Mouse (Mus musculus) forebrain, embryonic 14.5 days (tissue): Measurements from ENCODE around the gene Lypd9. TPM values are rescaled to one million over a fixed set of nuclear protein-coding genes. Genes with fewer than 3 reads are reported as not detected.
"Not testable (repeated sequence)": the region's sequence is repeated elsewhere in the genome, so short reads cannot be mapped to it uniquely, and the experiment has no call there.

ENCODE experiments used
- ATAC-seq: fragments of 200-750 bp; cut with Nextera tagmentation; 2 replicates; pipeline ENCODE4 v1.8.0; 2017; ENCODE audit warnings: mild to moderate bottlenecking, moderate library complexity
- DNase-seq: peaks from one replicate; pipeline ENCODE4 v3.0.0-alpha.2; 2015; ENCODE audit warnings: low spot score
- H3K27ac ChIP-seq: fragments of 300-500 bp; sonication (generic); 2 replicates; pipeline ENCODE4 v1.5.1; 2014; ENCODE audit warnings: low read depth, mild to moderate bottlenecking, control low read depth, low read length, moderate library complexity
- H3K27me3 ChIP-seq: fragments of 300-500 bp; sonication (generic); replicated peaks from 2 replicates; pipeline ENCODE4 v1.6.1; 2014; ENCODE audit warnings: low read length, control low read depth, mixed read lengths; ENCODE audit not compliant: control insufficient read depth, insufficient read depth
- H3K36me3 ChIP-seq: fragments of 300-500 bp; sonication (generic); 2 replicates; pipeline ENCODE4 v1.6.1; 2014; ENCODE audit warnings: low read length, control low read depth; ENCODE audit not compliant: control insufficient read depth, insufficient read depth
- H3K4me1 ChIP-seq: fragments of 300-500 bp; sonication (generic); 2 replicates; pipeline ENCODE4 v1.6.1; 2014; ENCODE audit warnings: antibody characterized with exemption, low read length, control low read depth; ENCODE audit not compliant: control insufficient read depth, insufficient read depth
- H3K4me2 ChIP-seq: fragments of 300-500 bp; sonication (generic); 2 replicates; pipeline ENCODE4 v1.6.1; 2014; ENCODE audit warnings: mild to moderate bottlenecking, control low read depth, low read length
- H3K4me3 ChIP-seq: fragments of 300-500 bp; sonication (generic); 2 replicates; pipeline ENCODE4 v1.5.1; 2014; ENCODE audit warnings: low read depth, low read length, control low read depth
- H3K9ac ChIP-seq: fragments of 300-500 bp; sonication (generic); 2 replicates; pipeline ENCODE4 v1.6.1; 2014; ENCODE audit warnings: mild to moderate bottlenecking, low read length, control low read depth, moderate library complexity
- H3K9me3 ChIP-seq: fragments of 300-500 bp; sonication (generic); replicated peaks from 2 replicates; pipeline ENCODE4 v1.6.1; 2016; ENCODE audit warnings: low read length, control low read depth, mixed read lengths; ENCODE audit not compliant: control insufficient read depth
- WGBS: fragments of 180-500 bp; shearing (Covaris S2); extraction: QIAGEN DNeasy Blood & Tissue Kit; methylation state at CpG from one replicate; pipeline ENCODE4 v1.1.7; 2014; 5-methylcytosine and 5-hydroxymethylcytosine counted together
- polyA plus RNA-seq: library from polyadenylated mRNA; unstranded; fragments of >200 nt; fragmentation: Nextera tagmentation; extraction: Ambion mirVana; gene quantifications from 2 replicates; pipeline ENCODE4 v1.2.1, GENCODE M21; 2014

Lypd9 gene
- not detected in 2 replicates for polyA plus RNA-seq

DNA sequence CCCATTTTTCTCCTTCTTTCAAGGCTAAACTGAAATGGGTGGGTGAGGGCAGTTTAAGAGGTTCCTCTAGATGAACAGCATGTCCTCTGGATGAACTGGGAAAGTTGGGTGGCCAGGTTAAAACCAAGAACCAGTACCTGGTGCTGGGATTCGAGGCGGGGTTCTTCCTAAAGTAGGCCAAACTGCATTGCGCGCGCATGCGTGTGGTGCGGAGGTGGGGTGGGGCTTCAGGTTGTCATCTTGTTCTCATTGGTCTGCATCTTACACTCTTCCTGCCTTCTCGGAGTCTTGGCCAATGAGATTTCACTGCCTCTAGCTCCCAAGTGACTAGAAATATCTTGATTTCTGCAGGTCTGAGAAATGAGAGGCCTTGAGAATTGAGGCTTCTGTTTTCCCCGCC lies at the start of gene Lypd9:
Gene Lypd9, minus strand, starts transcription at position 165 of the 400 bp plus-strand sequence.
- Histone ChIP-seq H3K9ac (no peak within 1 kb of the TSS), H3K4me3 (no peak within 1 kb of the TSS), H3K4me1 (no peaks in the 10 kb centered on the region), H3K4me2 (no peak within 1 kb of the TSS), H3K27me3 (no peaks in the 10 kb centered on the region), H3K27ac (no peak within 1 kb of the TSS), H3K9me3 (0 out of 2 replicates have a peak, but pooled peaks cover 3% of the 10 kb centered on the region), H3K36me3 (no peaks in the 10 kb centered on the region)
- ATAC-seq (no peak), DNase-seq (no peak)
- WGBS = 98% methylated on average over 9 of the region's 9 CpGs

GRCm38 (mm10) chr11:58502472-58502871 lies 49.7 kb upstream of the Lypd9 start, which contains the start of gene Olfr331:
TSS of gene Olfr331 (minus strand) at chr11:58502572.
- not testable (repeated sequence) for H3K27ac ChIP-seq, H3K36me3 ChIP-seq, H3K4me2 ChIP-seq, H3K9ac ChIP-seq, H3K4me1 ChIP-seq, ATAC-seq, H3K4me3 ChIP-seq, H3K27me3 ChIP-seq, H3K9me3 ChIP-seq, DNase-seq

GRCm38 (mm10) chr11:58499290-58499689 lies 46.6 kb upstream of the Lypd9 start:
- H3K27ac ChIP-seq = no peak overlapping the region
- no peaks in the 10 kb centered on the region for H3K9me3 ChIP-seq
- DNase-seq (peak; percentile 66), ATAC-seq (no peak)
- no peaks in the 10 kb centered on the region for H3K27me3 ChIP-seq
- H3K9ac ChIP-seq = no peak overlapping the region
- H3K36me3 ChIP-seq = no peaks in the 10 kb centered on the region
- H3K4me1 ChIP-seq = no peaks in the 10 kb centered on the region
- WGBS = 60% methylated on average over 3 of the region's 3 CpGs
- H3K4me3 ChIP-seq = no peak overlapping the region
- no peak overlapping the region for H3K4me2 ChIP-seq

- no peaks in the 10 kb centered on the region for H3K9me3 ChIP-seq
- H3K27ac ChIP-seq = no peak overlapping the region
- no peak overlapping the region for H3K9ac ChIP-seq
- H3K4me3 ChIP-seq = no peak overlapping the region
- no peaks in the 10 kb centered on the region for H3K4me1 ChIP-seq
- DNase-seq (no peak), ATAC-seq (no peak)
- no peak overlapping the region for H3K4me2 ChIP-seq
- no peaks in the 10 kb centered on the region for H3K27me3 ChIP-seq
- H3K36me3 ChIP-seq = no peaks in the 10 kb centered on the region
- 83% methylated on average over 9 of the region's 9 CpGs for whole genome bisulfite sequencing
Observed at GRCm38 (mm10) chr11:58498761-58499160, 46.0 kb upstream of the Lypd9 start.

DNA sequence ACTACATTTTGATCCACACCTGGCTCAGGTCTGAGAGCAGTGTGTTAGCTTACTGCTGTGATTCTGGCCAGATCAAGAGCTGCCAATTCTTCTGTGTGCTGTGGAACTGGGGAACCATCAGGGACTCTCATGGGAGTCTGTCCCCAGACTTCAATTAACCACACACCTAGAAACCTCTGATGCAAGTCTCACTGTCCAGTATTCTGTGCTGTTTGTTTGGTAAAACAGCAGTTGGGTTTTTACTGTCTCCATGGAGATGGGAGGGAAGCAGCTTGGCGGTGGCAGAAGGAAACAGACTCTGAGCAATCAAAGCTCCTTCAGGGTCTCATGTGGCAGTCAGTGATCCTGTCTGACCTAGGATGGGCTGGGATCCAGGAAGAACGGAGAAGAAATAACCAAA lies 39.7 kb upstream of the Lypd9 start, which contains the start of gene Olfr332:
Gene Olfr332, minus strand, starts transcription at position 101 of the 400 bp plus-strand sequence.
- Histone ChIP-seq H3K4me3 (no peak within 1 kb of the TSS), H3K27me3 (no peaks in the 10 kb centered on the region), H3K4me1 (no peaks in the 10 kb centered on the region), H3K4me2 (no peak within 1 kb of the TSS), H3K9ac (no peak within 1 kb of the TSS), H3K36me3 (no peaks in the 10 kb centered on the region), H3K27ac (no peak within 1 kb of the TSS), H3K9me3 (no peaks in the 10 kb centered on the region)
- 85% methylated on average over 2 of the region's 2 CpGs for WGBS
- no peak for ATAC-seq
- no peak for DNase-seq

DNA sequence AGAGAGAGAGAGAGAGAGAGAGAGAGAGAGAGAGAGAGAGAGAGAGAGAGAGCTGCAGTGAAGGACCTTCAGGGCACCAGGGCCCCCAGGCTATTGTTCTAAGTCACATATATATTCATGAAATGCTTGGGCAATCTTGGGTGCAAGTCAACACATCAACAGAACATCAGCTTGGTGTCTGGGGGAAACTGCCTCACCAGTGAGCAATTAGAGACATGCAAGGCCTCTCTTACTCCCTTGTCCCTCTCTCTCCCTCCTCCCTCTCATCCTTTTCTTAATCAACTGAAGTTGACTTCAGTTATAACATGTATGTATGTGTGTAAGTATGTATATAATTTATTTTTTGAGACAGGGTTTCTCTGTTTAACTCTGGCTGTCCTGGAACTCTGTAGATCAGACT lies 9.4 kb upstream of the Lypd9 start, which contains the start of gene Olfr30:
Gene Olfr30, minus strand, starts transcription at position 101 of the 400 bp plus-strand sequence.
- H3K4me3 ChIP-seq = no peak within 1 kb of the TSS
- H3K36me3 ChIP-seq = no peaks in the 10 kb centered on the region
- H3K4me2 ChIP-seq = no peak within 1 kb of the TSS
- no peaks in the 10 kb centered on the region for H3K9me3 ChIP-seq
- no peak within 1 kb of the TSS for H3K27ac ChIP-seq
- no peak within 1 kb of the TSS for H3K9ac ChIP-seq
- no peaks in the 10 kb centered on the region for H3K4me1 ChIP-seq
- DNase-seq (no peak), ATAC-seq (no peak)
- no peaks in the 10 kb centered on the region for H3K27me3 ChIP-seq

- no peaks in the 10 kb centered on the region for H3K4me1 ChIP-seq
- H3K4me3 ChIP-seq = no peak overlapping the region
- H3K36me3 ChIP-seq = no peaks in the 10 kb centered on the region
- H3K27ac ChIP-seq = no peak overlapping the region
- ATAC-seq = no peak
- 0 out of 2 replicates have a peak, but pooled peaks cover 3% of the 10 kb centered on the region for H3K9me3 ChIP-seq
- no peak for DNase-seq
- H3K27me3 ChIP-seq = no peaks in the 10 kb centered on the region
- 70% methylated on average over 4 of the region's 4 CpGs for WGBS
- no peak overlapping the region for H3K9ac ChIP-seq
- H3K4me2 ChIP-seq = no peak overlapping the region
Observed at GRCm38 (mm10) chr11:58453592-58453991, 869 bp upstream of the Lypd9 start.

- Histone ChIP-seq H3K4me1 (no peaks in the 10 kb centered on the region), H3K9ac (no peak overlapping the region), H3K9me3 (no peaks in the 10 kb centered on the region), H3K27ac (no peak overlapping the region), H3K36me3 (no peaks in the 10 kb centered on the region), H3K4me2 (no peak overlapping the region), H3K4me3 (no peak overlapping the region), H3K27me3 (no peaks in the 10 kb centered on the region)
- no peak for DNase-seq
- ATAC-seq = no peak
- WGBS = 15% methylated on average over 5 of the region's 5 CpGs
Observed at GRCm38 (mm10) chr11:58437866-58438265, 14.9 kb downstream of the Lypd9 start.

GRCm38 (mm10) chr11:58432259-58432658 lies 20.5 kb downstream of the Lypd9 start, which contains the start of gene Gm12253:
TSS of gene Gm12253 (plus strand) at chr11:58432559.
- Histone ChIP-seq H3K27me3 (no peaks in the 10 kb centered on the region), H3K4me1 (no peaks in the 10 kb centered on the region), H3K9me3 (no peaks in the 10 kb centered on the region), H3K27ac (no peak within 1 kb of the TSS), H3K36me3 (no peaks in the 10 kb centered on the region), H3K4me2 (no peak within 1 kb of the TSS), H3K9ac (no peak within 1 kb of the TSS), H3K4me3 (no peak within 1 kb of the TSS)
- DNase-seq = no peak
- 82% methylated on average over 3 of the region's 3 CpGs for WGBS
- ATAC-seq = no peak
